Mouse (Mus musculus) midbrain, embryonic 13.5 days (tissue): ENCODE measurements around the gene Atp5h. TPM values are rescaled to one million over a fixed set of nuclear protein-coding genes. Genes with fewer than 3 reads are reported as not detected.
A peak's percentile ranks its signal among the peaks of the same experiment; 100 is the strongest.

Experiments
- ATAC-seq: fragments of 200-750 bp; cut with Nextera tagmentation; 2 replicates; pipeline ENCODE4 v1.8.0; 2017; ENCODE audit warnings: mild to moderate bottlenecking, moderate TSS enrichment, moderate library complexity
- H3K27ac ChIP-seq: fragments of 300-500 bp; sonication (generic); 2 replicates; pipeline ENCODE4 v1.5.1; 2015; ENCODE audit warnings: inconsistent platforms, mild to moderate bottlenecking, moderate library complexity
- H3K27me3 ChIP-seq: fragments of 300-500 bp; sonication (generic); 2 replicates; pipeline ENCODE4 v1.6.1; 2015; ENCODE audit warnings: mild to moderate bottlenecking, inconsistent platforms
- H3K36me3 ChIP-seq: fragments of 300-500 bp; sonication (generic); 2 replicates; pipeline ENCODE4 v1.6.1; 2015; ENCODE audit warnings: mild to moderate bottlenecking, inconsistent platforms
- H3K4me1 ChIP-seq: fragments of 300-500 bp; sonication (generic); replicated peaks from 2 replicates; pipeline ENCODE4 v1.6.1; 2015; ENCODE audit warnings: inconsistent platforms
- H3K4me2 ChIP-seq: fragments of 300-500 bp; sonication (generic); replicated peaks from 2 replicates; pipeline ENCODE4 v1.6.1; 2015; ENCODE audit warnings: moderate library complexity, mild to moderate bottlenecking, inconsistent platforms
- H3K4me3 ChIP-seq: fragments of 300-500 bp; sonication (generic); replicated peaks from 2 replicates; pipeline ENCODE4 v1.5.1; 2015; ENCODE audit warnings: mild to moderate bottlenecking, inconsistent platforms
- H3K9ac ChIP-seq: fragments of 300-500 bp; sonication (generic); replicated peaks from 2 replicates; pipeline ENCODE4 v1.6.1; 2015; ENCODE audit warnings: mild to moderate bottlenecking, inconsistent platforms
- H3K9me3 ChIP-seq: fragments of 300-500 bp; sonication (generic); 2 replicates; pipeline ENCODE4 v1.6.1; 2016; ENCODE audit warnings: mild to moderate bottlenecking, inconsistent platforms
- WGBS: fragments of 180-500 bp; shearing (Covaris S2); methylation state at CpG from one replicate; pipeline ENCODE4 v1.1.7; 2015; 5-methylcytosine and 5-hydroxymethylcytosine counted together
- microRNA-seq: library from miRNA; unstranded; fragments of <30 nt; microRNA quantifications from one replicate; pipeline ENCODE4, GENCODE M21; 2016
- polyA plus RNA-seq: library from polyadenylated mRNA; unstranded; fragments of >200 nt; fragmentation: Nextera tagmentation; extraction: Ambion mirVana; gene quantifications from 2 replicates; pipeline ENCODE4 v1.2.1, GENCODE M21; 2015

Gene Atp5h
- polyA plus RNA-seq, 1 experiment from 2014 or later, result 948 TPM

- Histone ChIP-seq H3K4me1 (peaks cover 27% of the 10 kb centered on the region), H3K4me2 (no peak overlapping the region), H3K9me3 (no peaks in the 10 kb centered on the region), H3K27me3 (peaks cover 36% of the 10 kb centered on the region), H3K36me3 (no peaks in the 10 kb centered on the region), H3K27ac (no peak overlapping the region), H3K4me3 (no peak overlapping the region), H3K9ac (no peak overlapping the region)
- WGBS, result 58% methylated on average over 8 of the region's 8 CpGs
- no peak for ATAC-seq
Observed at GRCm38 (mm10) chr11:115371354-115371753, 48.4 kb downstream of the Atp5h start.

GRCm38 (mm10) chr11:115370368-115370767 lies 49.4 kb downstream of the Atp5h start:
- no peaks in the 10 kb centered on the region for H3K9me3 ChIP-seq
- H3K27ac ChIP-seq, result no peak overlapping the region
- no peak for ATAC-seq
- no peaks in the 10 kb centered on the region for H3K36me3 ChIP-seq
- 61% methylated on average over 7 of the region's 7 CpGs for WGBS
- no peak overlapping the region for H3K4me2 ChIP-seq
- peaks cover 37% of the 10 kb centered on the region for H3K4me1 ChIP-seq
- peaks cover 27% of the 10 kb centered on the region for H3K27me3 ChIP-seq
- H3K4me3 ChIP-seq, result no peak overlapping the region
- no peak overlapping the region for H3K9ac ChIP-seq

- 1% methylated on average over 37 of the region's 39 CpGs for WGBS
- peak within 1 kb of the TSS; percentile 94 for H3K4me2 ChIP-seq
- H3K27me3 ChIP-seq, result peaks cover 15% of the 10 kb centered on the region; the same call in 1 of the 2 replicates
- peak within 1 kb of the TSS; percentile 76 for H3K4me3 ChIP-seq
- no peaks in the 10 kb centered on the region for H3K9me3 ChIP-seq
- H3K4me1 ChIP-seq, result peaks cover 30% of the 10 kb centered on the region
- H3K36me3 ChIP-seq, result no peaks in the 10 kb centered on the region
- peak; percentile 78 for ATAC-seq
- H3K27ac ChIP-seq, result peak within 1 kb of the TSS; percentile 88
- H3K9ac ChIP-seq, result peak within 1 kb of the TSS; percentile 89
Observed at GRCm38 (mm10) chr11:115367395-115367944, 52.3 kb downstream of the Atp5h start, which contains the start of gene Hid1. Hid1 (minus strand) TSS chr11:115367756.

- peak; percentile 78 for ATAC-seq
- peak overlapping the region; percentile 88 for H3K27ac ChIP-seq
- peak overlapping the region; percentile 76 for H3K4me3 ChIP-seq
- 1% methylated on average over 28 of the region's 28 CpGs for WGBS
- peak overlapping the region; percentile 89 for H3K9ac ChIP-seq
- peak overlapping the region; percentile 94 for H3K4me2 ChIP-seq
- no peaks in the 10 kb centered on the region for H3K9me3 ChIP-seq
- peaks cover 15% of the 10 kb centered on the region; the same call in 1 of the 2 replicates for H3K27me3 ChIP-seq
- H3K36me3 ChIP-seq, result no peaks in the 10 kb centered on the region
- H3K4me1 ChIP-seq, result peaks cover 30% of the 10 kb centered on the region
Observed at GRCm38 (mm10) chr11:115366706-115367394, 52.9 kb downstream of the Atp5h start.

- peak overlapping the region; percentile 89; the same call in 1 of the 2 replicates for H3K9ac ChIP-seq
- H3K4me2 ChIP-seq, result peak overlapping the region; percentile 94
- peak; percentile 40 for ATAC-seq
- H3K36me3 ChIP-seq, result no peaks in the 10 kb centered on the region
- H3K4me1 ChIP-seq, result peaks cover 30% of the 10 kb centered on the region
- H3K4me3 ChIP-seq, result peak overlapping the region; percentile 76
- WGBS, result 43% methylated on average over 7 of the region's 7 CpGs
- peaks cover 15% of the 10 kb centered on the region; the same call in 1 of the 2 replicates for H3K27me3 ChIP-seq
- H3K9me3 ChIP-seq, result no peaks in the 10 kb centered on the region
- H3K27ac ChIP-seq, result peak overlapping the region; percentile 88
Observed at GRCm38 (mm10) chr11:115366039-115366705, 53.6 kb downstream of the Atp5h start.

Small RNAs within 50 kb of the gene (microRNA-seq; reads per million reads assigned to microRNA genes)
- gene Mir3968, result 0.62 reads per million

Other genes starting within 250 kb of the Atp5h start
- 10.3 and 10.7 TPM in 2 replicates for gene Tmem104, start 232.5 kb downstream of the Atp5h start, polyA plus RNA-seq
- gene Nat9, start 232.1 kb downstream of the Atp5h start, polyA plus RNA-seq, result 20.9 and 23.7 TPM in 2 replicates
- gene Grin2c, start 152.7 kb downstream of the Atp5h start, polyA plus RNA-seq, result 0.06 and 0.12 TPM in 2 replicates
- 19.3 and 24.1 TPM in 2 replicates for gene Fdxr, start 142.9 kb downstream of the Atp5h start, polyA plus RNA-seq
- 0.41 and 0.43 TPM in 2 replicates for gene Fads6, start 122.3 kb downstream of the Atp5h start, polyA plus RNA-seq
- not detected in 2 replicates for gene Otop2, start 112.8 kb downstream of the Atp5h start, polyA plus RNA-seq
- gene Ush1g, start 97.9 kb downstream of the Atp5h start, polyA plus RNA-seq, result 0.05 TPM in 1 of 2 replicates, not detected in the other
- gene Otop3, start 85.2 kb downstream of the Atp5h start, polyA plus RNA-seq, result 0.30 and 0.35 TPM in 2 replicates
- gene Hid1, start 52.2 kb downstream of the Atp5h start, polyA plus RNA-seq, result 47.4 and 48.0 TPM in 2 replicates
- gene Cdr2l, start 38.0 kb downstream of the Atp5h start, polyA plus RNA-seq, result 23.0 and 27.1 TPM in 2 replicates
- 226 and 244 TPM in 2 replicates for gene Mrpl58, start 16.2 kb downstream of the Atp5h start, polyA plus RNA-seq
- gene Kctd2, start 166 bp upstream of the Atp5h start, polyA plus RNA-seq, result 14.6 and 25.3 TPM in 2 replicates
- not detected in 2 replicates for gene Trim80, start 20.6 kb upstream of the Atp5h start, polyA plus RNA-seq
- gene Slc16a5, start 42.5 kb upstream of the Atp5h start, polyA plus RNA-seq, result 0.09 and 0.13 TPM in 2 replicates
- gene Armc7, start 55.7 kb upstream of the Atp5h start, polyA plus RNA-seq, result 17.4 and 17.8 TPM in 2 replicates
- gene Nt5c, start 71.9 kb upstream of the Atp5h start, polyA plus RNA-seq, result 90.2 and 96.5 TPM in 2 replicates
- 1,462 and 1,532 TPM in 2 replicates for gene Jpt1, start 94.4 kb upstream of the Atp5h start, polyA plus RNA-seq
- 1,358 and 1,460 TPM in 2 replicates for gene Sumo2, start 116.3 kb upstream of the Atp5h start, polyA plus RNA-seq
- gene Nup85, start 144.5 kb upstream of the Atp5h start, polyA plus RNA-seq, result 130 TPM in 2 replicates
- gene Mrps7, start 184.0 kb upstream of the Atp5h start, polyA plus RNA-seq, result 77.6 and 78.8 TPM in 2 replicates
- gene Gga3, start 184.1 kb upstream of the Atp5h start, polyA plus RNA-seq, result 31.8 and 38.1 TPM in 2 replicates
- 8.8 and 10.5 TPM in 2 replicates for gene Mif4gd, start 193.0 kb upstream of the Atp5h start, polyA plus RNA-seq
- gene Slc25a19, start 208.3 kb upstream of the Atp5h start, polyA plus RNA-seq, result 32.6 and 35.4 TPM in 2 replicates